Mouse (Mus musculus): Measurements from ENCODE around the gene Ei24.
A peak's percentile ranks its signal among the peaks of the same experiment; 100 is the strongest.

Gene Ei24

GRCm38 (mm10) chr9:36792191-36792590 lies 5.0 kb downstream of the Ei24 start:
- no peak for DNase-seq (ENCODE audit: low spot score)

GRCm38 (mm10) chr9:36783921-36784320 lies 13.3 kb downstream of the Ei24 start:
- DNase-seq (ENCODE audit: low spot score) = no peak

- no peak for DNase-seq (ENCODE audit: low spot score)
Observed at GRCm38 (mm10) chr9:36769048-36769413, 28.2 kb downstream of the Ei24 start.

GRCm38 (mm10) chr9:36768156-36769047 lies 28.8 kb downstream of the Ei24 start:
- peak; percentile 19 for DNase-seq (ENCODE audit: low spot score)

- DNase-seq (ENCODE audit: low spot score) = peak; percentile 98
Observed at GRCm38 (mm10) chr9:36767203-36768143, 29.7 kb downstream of the Ei24 start, which contains the start of gene Stt3a. Gene Stt3a (minus strand): TSS chr9:36767679.

- DNase-seq (ENCODE audit: low spot score) = no peak
Observed at GRCm38 (mm10) chr9:36764378-36764777, 32.8 kb downstream of the Ei24 start.

Data from left cerebral cortex, adult 11 months (tissue).